Mouse (Mus musculus) embryo, embryonic 9.5 days (tissue): ENCODE data around the gene Ngly1.
"Not testable (repeated sequence)": the region's sequence is repeated elsewhere in the genome, so short reads cannot be mapped to it uniquely, and the experiment has no call there.

Experiments
- DNase-seq: peaks from one replicate; pipeline ENCODE4 v3.0.0-alpha.2; 2017; ENCODE audit errors: extremely low spot score

The Ngly1 gene

DNA sequence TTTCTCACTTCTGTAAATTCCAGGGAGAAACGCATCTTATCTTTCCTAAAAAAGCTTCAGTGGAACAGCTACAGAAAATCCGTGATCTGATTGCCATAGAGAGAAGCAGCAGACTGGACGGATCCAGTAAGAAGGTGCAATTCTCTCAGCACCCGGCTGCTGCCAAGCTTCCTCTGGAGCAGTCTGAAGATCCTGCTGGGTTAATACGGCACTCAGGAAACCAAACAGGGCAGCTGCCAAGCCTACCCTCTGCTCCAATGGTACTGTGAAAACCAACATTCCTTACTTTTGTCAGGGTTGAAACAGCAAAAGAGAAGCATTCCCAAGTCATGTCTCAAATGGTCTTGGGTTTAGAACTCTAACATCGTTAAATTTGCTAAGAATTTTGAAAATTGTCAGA lies 11.5 kb downstream of the Ngly1 start:
- no peak for DNase-seq

DNA sequence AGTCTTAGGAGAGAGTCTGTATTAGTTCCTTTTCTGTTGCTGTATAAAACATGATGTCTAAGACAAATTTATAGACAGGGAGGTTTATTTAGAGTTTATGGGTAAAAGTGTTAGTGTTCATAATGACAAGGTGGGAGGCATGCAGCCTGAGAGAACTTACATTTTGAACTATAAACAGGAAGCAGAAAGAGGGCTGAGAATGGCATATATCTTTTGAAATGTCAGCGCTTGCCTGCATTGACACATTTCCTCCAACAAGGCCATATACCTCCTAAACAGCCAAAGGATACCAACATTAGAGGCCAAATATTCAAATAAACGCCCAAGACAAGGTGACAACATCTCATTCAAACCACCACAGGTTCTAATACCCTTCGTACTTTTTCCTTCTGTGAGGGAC lies 12.8 kb downstream of the Ngly1 start:
- DNase-seq = no peak

DNA sequence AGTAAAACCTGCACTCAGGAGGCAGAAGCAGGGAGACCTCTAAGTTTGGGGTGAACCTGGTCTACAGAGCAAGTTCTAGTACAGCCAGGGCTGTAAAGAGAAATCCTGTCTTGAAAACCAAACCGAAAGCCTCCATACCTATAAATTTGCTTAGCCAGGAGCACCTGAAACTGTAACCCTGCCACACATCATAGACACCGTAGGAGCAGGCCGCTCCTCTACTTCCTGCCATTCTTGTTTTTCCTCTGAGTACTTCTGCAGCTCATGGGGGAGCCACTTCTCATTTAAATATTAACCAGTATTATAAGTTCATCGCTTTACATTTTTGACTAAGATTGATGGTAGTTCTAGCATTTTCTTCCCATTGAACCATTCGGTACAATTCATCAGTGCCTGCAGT lies 17.9 kb downstream of the Ngly1 start:
- no peak for DNase-seq

DNA sequence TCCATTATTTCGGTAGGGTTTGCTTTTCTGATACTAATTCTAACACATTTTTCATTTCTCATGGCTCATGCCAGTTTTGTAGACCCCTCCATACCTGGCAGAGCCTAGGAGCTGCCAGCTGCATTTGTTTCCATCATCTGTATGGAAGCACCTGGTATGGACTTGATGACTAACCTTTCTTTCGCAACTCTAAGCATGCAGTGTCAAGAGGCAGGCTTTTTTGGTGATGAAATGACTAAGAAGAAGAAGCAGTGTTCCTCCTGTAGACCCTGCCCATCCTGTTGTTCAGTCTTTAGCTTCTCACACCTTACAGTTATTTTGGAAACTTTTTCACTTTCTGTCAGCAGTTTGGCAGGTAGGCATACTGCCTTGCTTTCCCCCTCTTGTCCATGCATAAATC lies 20.7 kb downstream of the Ngly1 start:
- DNase-seq = no peak

DNA sequence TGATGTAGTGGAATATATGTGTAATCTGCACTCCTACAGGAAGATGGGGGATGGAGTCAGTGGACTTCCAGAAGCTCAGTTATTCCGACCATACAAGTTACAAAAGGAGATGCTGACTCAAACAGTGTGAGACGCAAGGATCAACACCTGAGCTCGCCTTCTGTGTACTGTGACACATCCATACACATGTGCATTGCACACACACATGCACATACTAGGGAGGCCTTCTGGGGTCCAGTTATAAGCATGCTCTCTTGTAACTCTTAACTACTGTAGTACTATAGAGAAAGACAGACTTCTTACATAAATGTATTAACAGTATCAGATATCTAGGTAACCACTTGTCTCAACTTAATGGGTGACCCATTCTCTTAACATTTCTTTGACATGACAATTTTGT lies 24.6 kb downstream of the Ngly1 start:
- DNase-seq = no peak

DNA sequence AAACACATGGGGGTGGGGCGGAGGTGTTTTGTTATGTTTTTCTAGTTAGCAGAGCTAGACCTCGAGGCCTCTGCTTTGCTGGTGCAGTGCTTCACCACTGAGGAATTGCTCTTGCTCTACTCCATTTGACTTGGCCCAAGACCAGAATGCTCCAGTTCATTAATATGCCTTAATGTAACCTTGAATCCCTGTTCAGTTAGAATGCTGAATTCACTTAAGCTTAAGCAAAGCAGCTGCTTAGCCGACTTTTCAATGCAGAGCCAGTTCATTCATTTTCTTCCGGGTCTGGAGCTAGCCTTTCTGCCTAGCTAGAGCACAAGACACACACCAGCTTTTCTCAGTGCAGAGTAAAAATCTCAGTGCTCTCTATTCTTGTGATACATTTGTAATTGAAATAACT lies 30.1 kb downstream of the Ngly1 start:
- no peak for DNase-seq

DNA sequence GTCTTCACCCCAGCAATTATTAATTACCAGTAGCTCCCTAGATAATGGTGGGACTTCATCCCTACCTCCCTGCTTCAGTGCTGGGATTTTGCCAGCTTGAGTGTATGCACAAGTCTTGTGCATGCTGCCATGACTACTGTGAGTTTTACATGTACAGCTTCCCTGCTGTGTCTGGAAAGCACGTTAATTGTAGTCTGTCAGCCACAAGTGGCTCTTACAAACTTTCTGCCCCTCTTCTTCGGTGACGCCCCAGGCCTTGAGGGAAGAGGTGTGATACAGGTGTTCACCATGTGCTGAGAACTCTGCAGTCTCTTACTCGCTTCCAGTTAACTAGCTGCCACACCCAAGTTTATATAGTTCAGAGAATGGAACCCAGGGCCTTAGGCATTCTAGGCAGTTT lies 34.9 kb downstream of the Ngly1 start:
- DNase-seq = no peak

DNA sequence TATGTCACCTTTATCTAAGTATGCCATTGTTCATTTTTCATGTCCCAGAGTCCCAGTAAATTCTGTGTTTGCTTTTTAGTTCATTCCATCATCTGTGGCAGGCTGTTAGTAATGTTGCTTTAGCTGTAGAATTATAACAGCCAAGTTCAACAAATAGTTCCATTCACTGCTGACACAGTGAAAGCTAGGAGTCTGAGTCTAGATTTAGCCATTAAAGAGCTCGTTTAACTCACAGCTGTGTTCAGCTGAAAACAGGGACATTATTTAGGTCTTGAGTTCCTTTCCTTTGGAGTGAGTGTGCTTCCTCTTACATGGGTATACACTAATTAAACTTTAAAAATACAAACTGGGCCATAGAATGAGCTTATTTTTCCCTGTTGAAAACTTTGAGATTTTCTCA lies 43.3 kb downstream of the Ngly1 start:
- no peak for DNase-seq

DNA sequence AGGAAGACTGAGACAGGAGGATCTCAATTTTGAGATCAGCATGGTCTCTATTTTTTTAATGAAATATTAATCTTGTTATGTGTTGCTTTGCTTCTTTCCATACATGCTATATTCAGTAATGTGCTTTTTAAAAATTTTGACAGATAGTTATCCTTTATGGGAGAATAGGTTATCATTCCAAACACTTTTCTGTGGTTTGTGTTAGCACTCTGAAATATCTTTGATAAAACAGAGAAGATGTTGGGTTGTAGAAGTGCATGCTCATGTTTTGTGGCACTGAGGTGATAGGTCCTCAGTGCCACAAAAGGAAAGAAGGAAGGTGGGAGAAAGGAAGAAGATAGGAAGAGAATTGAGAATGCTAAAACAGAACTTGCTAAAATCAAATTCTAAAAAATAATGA lies 43.9 kb downstream of the Ngly1 start:
- no peak for DNase-seq

DNA sequence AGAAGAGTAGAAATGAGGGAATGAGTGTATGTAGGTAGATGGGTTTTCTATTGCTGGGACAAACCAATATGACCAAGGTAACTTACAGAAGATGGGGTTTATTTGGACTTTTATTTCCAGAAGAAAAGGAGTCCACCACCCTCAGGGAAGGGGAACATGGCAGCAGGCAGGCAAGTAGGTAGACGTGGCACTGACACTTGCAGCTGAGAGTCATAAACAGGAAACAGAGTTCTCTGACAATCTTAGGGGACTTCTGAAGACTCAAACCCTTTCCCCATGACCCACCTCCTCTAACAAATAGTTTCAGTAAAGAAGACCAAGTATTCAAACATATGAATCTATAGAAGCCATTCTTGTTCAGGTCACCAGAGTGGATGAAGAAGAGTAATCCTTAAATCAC lies 44.8 kb downstream of the Ngly1 start:
- DNase-seq = no peak

DNA sequence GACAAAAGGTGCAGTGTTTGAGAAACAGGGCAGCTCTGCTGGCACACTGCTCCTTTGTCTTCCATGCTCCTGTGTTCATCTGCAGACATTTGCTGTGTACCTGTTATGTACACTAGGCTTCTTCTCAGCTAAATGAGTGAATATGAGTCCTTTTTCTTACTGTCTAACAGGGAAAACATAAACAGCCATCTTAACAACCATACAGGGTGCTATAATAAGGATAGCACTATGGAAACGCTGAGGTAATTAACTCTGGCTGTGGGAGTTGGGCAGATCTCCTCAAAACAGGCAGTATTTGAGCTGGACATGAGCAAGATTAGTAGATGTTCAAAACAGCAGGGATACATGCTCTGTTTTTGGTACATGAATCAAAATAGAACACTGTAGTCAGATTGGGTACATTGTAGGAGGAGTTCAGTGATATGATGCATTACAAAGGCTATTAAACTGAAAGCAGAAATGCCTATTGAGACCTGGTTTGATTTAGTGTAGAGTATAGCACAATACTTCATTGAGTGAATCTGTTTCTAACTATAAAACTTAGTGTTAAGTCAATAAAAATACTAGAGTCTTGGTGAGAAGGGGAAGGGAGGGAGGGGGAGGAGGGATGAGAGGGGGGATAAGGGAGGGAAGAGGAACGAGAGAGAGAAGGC lies 47.9 kb downstream of the Ngly1 start:
- no peak for DNase-seq

DNA sequence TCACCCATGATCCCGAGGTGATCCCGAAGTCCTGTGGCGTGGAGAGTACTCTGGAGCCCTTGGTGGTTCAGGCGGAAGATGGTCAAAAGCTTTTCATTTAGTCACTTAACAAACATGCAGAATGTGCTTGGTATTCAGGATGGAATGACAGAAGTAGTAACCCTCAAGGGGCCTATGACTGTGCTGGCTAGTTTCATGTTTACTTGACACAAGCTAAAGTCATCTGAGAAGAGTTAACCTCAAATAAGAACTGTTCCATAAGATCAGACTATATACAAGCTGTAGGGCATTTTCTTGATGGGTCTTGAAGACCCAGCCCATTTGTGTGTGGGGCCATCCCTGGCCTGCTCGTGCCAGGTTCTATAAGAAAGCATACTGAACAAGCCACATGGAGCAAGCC lies 52.7 kb downstream of the Ngly1 start:
- DNase-seq = no peak

DNA sequence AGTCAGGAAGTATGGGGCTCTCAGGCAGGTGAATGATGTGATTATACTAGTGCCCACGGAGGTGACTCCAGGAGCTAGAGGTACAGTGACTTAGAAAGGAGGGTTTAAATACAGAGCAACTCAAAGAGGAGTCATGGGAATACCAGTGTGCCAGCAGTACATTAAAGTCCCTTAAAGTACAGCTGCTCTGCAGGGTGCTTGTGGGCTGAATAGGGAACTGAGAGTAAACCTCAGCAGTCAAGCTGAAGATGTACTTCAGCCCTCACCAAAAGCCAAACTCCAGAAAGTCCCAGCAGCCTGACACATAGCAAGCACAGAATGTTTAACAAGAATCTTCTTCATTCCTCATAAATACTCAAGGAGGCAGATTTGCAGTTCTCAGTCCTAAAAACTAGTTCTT lies 53.6 kb downstream of the Ngly1 start:
- no peak for DNase-seq

DNA sequence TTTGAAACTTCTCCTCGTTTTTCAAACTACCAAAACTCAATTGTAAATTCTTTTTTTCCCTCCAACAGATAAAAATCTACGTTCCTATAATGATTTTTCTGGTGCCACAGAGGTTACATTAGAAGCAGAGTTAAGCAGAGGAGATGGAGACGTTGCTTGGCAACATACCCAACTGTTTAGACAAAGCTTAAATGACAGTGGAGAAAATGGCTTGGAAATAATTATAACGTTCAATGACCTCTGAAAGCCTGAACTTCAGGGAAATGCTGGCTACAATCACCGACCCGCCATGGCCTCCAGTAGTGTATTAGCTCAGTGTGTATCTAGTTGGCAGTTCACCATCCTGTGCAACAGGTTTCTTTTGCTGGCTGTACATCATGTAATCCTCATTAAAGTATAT lies 61.7 kb downstream of the Ngly1 start:
- DNase-seq = no peak

DNA sequence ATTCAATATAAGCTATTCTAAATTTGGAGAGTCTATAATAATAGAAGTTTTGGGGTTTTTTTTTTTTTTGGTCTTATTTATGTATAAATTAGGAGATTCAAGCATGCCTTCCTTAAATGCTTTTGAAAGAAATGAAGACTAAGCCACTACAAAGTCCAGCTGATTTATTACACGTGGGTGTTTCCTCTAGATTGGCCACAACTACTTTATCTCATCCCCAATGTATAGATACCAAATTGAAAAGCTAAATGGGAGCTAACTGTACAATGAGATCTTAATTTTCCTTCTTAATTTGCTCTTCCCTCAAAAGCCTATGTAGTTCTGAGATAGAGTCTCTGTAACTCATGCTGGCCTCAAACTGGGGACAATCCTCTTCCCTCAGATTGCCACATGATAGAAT lies 63.5 kb downstream of the Ngly1 start:
- no peak for DNase-seq

DNA sequence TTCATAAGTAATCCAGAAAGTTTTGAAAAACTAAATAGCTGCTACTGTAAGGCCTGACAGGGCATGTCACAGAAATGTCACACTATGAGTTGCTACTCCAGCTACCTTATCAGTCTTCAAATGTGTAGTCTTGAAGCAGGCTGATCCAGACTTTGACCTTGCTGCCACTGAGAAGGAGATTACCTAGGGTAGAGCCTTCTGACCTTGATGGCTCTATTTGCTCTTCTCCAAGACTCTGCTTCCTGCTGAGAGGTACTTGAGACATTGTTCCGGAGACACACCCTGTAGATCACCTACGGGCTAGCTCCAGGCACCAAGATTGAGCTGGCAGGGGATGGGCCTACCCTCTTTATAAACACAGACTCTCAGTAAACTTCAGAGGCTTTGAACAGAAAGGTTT lies 64.0 kb downstream of the Ngly1 start:
- DNase-seq = not testable (repeated sequence)

DNA sequence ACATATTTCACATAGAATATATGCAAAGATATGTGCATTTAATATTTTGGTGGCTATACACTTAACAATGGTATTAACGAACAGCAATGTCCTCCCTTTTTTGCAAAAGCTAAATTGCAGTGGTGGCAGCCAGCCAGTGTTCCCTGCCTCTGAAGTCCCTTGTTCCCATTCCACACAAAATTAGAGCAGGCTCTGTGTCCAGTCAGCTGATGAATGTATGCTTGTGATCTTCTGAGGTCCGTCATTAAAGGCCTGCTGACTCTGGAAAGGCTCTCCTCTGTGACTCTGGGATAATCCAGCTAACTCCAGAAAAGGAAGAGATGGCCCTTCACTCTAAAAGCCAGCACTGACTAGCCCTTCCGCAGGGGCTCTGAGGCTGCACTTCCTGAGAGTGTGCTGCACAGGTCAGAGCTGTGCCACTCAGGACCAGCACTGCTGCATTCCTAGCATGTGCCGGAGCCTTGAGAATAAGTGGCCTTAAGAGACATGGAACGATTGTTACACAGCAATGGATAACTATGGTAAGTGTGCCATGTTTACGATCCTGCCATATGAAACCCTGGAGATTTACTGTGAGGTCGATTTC lies 64.9 kb downstream of the Ngly1 start:
- DNase-seq = no peak

DNA sequence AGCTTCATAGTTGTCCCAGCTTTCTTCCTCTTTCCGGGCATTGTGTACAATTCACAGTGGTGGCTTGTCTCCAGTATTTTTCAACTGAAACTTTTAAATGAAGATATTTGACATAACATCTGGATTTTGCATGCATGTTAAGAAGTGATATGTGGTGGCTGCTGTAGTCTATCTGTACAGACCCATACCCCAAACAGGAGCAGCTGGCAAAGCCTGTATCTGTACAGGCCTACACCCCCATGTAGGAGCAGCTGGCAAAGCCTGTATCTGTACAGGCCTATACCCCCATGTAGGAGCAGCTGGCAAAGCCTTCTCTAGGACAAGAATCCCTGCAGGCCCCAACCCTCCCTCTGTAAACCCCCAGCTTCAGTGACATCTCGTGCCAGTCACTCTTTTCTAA lies 65.8 kb downstream of the Ngly1 start:
- no peak for DNase-seq

DNA sequence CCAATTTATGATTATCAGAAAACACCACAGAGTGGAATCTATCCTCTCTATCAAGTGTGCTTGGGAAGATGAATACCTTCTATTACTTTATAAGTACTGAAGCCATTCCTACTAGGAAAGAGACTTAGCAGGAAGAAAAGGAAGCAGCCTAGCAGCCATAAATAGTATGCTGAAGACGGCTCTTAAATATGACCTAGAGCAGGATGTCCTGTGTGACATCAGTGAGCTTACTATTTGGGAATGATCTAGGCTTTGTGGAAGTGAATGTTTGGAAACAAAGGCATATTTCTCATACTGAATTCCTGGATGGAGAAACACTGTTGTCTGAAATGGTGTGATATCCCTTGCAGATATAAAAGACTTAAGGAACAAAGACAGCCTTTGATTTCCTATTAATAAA lies 67.6 kb downstream of the Ngly1 start:
- no peak for DNase-seq

DNA sequence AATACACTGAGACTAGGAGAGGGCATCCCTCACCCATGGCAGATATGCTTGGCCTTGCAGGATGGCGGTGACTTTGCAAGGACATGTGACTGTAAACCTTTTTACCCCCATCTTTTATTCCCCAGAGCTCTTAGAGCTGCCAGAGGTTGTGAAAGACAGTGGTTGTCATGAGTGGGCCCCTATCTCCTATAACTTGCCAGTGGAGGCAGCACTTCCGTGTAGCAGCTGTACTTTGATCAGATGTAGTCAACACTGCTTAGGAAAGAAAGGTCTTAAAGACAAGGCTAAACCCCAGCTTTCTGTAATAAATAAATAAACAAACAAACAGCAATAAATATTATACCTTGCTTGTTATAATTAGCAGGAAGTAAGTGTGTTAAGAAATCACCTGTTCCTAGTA lies 70.7 kb downstream of the Ngly1 start:
- DNase-seq = no peak

DNA sequence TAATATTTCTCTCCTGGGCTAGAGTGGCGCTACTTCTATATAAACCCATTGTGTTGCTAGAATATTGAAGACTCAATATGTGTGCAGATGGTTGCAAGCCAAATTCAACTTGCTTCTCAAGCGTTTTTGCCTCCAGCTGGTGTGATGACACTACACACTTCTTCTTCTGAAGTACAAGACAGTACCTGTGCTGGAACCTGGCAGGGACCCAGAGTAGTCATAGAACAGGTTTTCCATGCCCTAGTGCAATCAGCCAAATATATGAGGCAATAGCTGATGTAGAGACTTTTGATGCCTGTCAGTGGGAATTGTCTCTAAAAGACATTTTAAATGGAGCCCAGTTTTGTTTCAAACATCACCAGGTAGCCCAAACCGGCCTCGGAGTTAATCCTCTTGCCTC lies 75.3 kb downstream of the Ngly1 start:
- DNase-seq = no peak

DNA sequence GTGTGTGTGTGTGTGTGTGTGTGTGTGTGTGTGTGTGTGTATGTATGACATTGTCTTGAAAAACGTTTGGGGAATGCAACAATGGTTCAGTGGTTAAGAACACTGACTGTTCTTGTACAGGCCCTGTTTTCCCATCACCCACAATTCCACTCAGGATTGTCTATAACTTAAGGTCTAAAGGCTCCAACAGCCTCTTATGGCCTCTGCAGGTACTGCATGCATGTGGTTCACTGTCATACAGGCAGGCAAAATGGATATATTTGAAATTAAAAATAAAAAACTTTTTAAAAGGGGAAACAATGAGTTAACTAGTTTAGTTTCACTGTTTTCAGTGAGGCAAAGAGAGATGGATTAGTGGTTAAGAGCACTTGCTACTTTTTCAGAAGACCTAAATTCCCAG lies 76.1 kb downstream of the Ngly1 start:
- DNase-seq = no peak

DNA sequence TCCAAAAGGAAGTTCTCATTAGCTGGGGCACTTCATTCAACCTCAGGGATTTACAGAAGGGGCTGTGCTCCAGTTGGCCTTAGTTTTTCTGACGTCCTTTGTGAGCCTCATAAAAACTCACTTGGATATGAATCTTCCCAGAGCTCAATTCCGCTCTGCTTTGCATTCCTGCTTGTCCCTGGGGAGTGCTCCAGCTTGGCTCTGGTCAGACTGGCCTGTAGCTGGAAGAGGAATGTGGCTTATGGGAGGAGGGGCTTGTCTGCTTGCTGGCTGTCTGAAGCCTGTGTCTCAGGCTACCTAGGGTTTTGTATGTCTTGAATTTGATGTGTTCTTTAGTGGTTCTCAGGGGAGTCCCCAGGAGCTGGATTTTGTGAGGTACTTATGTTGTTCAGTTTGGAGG lies 79.5 kb downstream of the Ngly1 start:
- peak; percentile 48 for DNase-seq

DNA sequence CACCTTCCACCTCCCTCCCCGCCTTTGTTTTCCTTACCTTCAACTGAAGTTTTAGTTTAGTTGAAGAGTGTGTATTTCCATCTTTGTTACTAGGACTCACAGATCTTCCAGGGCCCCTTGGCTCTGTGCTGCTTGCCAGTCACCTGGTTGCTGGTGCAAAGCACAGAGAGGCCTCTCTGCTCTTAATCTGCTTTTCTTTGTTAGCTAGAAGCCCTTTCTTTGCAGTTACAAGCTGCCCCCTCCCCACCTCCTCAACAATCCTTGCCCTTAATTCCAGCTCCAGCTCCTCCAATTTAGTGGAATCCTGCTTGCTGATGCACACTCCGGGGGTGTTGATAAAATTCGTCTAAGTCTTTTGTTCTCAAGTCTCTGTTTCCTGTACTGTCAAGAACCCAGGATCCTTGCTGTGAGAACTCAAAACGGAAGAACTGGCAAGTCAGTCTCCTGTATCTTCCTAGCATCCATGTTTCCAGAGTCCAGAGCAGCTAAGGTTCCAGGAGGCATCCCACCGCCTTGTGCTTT lies 79.9 kb downstream of the Ngly1 start:
- DNase-seq = peak; percentile 22
